Mouse (Mus musculus): ENCODE results near the gene Lhfp.

GRCm38 (mm10) chr3:53301866-53302265 is 260.5 kb downstream of the Lhfp start:
- TF ChIP-seq POLR2A (IDR thresholded peaks at IDR 0.05; ENCODE audit: borderline replicate concordance, insufficient read depth, low read length), result no peak
- no peak for TF ChIP-seq CTCF (IDR thresholded peaks at IDR 0.05; ENCODE audit: borderline replicate concordance, insufficient read depth, low read depth, low read length)
